In genomic region chr4:12775524-12776216, GRCm38 (mm10) we compare ENCODE assay signal across 12 mouse cellular contexts.
DNase-seq lines count a peak whose midpoint lies in the region; ATAC-seq lines count a peak whose summit lies in the region.
"Had no signal": no experiment of that assay in that cellular context is flagged by ENCODE, and none has a peak within 500 bp of the region (broad histone marks: within the 10 kb centered on the region; RNA-seq: fewer than 3 reads in every experiment).

No protein-coding gene starts in this region.

- no peak overlapping the region for H3K4me3 ChIP-seq in kidney, embryonic 14.5 days (ENCODE audit: low read length)
- no peak overlapping the region for H3K4me3 ChIP-seq in hindbrain, embryonic 11.5 days (ENCODE audit: low read depth, low read length)
- H3K4me3 ChIP-seq in midbrain, embryonic 15.5 days: no peak overlapping the region
- H3K4me3 ChIP-seq: heart, embryonic 15.5 days had no signal

- H3K9me3 ChIP-seq in kidney, embryonic 14.5 days (ENCODE audit: control insufficient read depth, low read length): no peaks in the 10 kb centered on the region
- no peaks in the 10 kb centered on the region for H3K9me3 ChIP-seq in hindbrain, embryonic 11.5 days (ENCODE audit: control insufficient read depth, low read length)
- H3K9me3 ChIP-seq in midbrain, embryonic 15.5 days: no peaks in the 10 kb centered on the region
- H3K9me3 ChIP-seq: heart, embryonic 15.5 days had no signal

- H3K36me3 ChIP-seq in kidney, embryonic 14.5 days (ENCODE audit: control insufficient read depth, insufficient read depth, low read length): no peaks in the 10 kb centered on the region
- no peaks in the 10 kb centered on the region for H3K36me3 ChIP-seq in hindbrain, embryonic 11.5 days (ENCODE audit: control insufficient read depth, insufficient read depth, low read length)
- no peaks in the 10 kb centered on the region for H3K36me3 ChIP-seq in midbrain, embryonic 15.5 days (replicated peaks)
- H3K36me3 ChIP-seq: heart, embryonic 15.5 days had no signal

- DNase-seq in kidney, postnatal 36 days: no peak
- DNase-seq in embryo, embryonic 10 days (ENCODE audit: low spot score): peak; percentile 53
- peak; percentile 45 for DNase-seq in hindbrain, embryonic 11.5 days (ENCODE audit: low spot score)
- no peak for DNase-seq in left cerebral cortex, postnatal 25 days (ENCODE audit: low spot score in 2 of 2)
- no peak for DNase-seq in cerebellum, postnatal 10 days
- DNase-seq in left cerebral cortex, postnatal 10 days (ENCODE audit: extremely low spot score in 1 of 2, low spot score in 2 of 2): no peak
- DNase-seq: kidney, postnatal 14 days; liver; right cerebral cortex, adult 18-20 months had no signal

- no peak overlapping the region for H3K9ac ChIP-seq in kidney, embryonic 14.5 days (ENCODE audit: low read depth, low read length)
- no peak overlapping the region for H3K9ac ChIP-seq in hindbrain, embryonic 11.5 days (ENCODE audit: low read depth, low read length)
- no peak overlapping the region for H3K9ac ChIP-seq in midbrain, embryonic 15.5 days
- H3K9ac ChIP-seq: heart, embryonic 15.5 days had no signal

- intact Hi-C loops in left cerebral cortex, postnatal 25 days (cut with DNase I): no loop called here
- intact Hi-C loops in left cerebral cortex, postnatal 10 days (cut with DNase I): no loop called here

- H3K4me1 ChIP-seq in kidney, embryonic 14.5 days (ENCODE audit: control insufficient read depth, insufficient read depth, low read length): peaks cover 3% of the 10 kb centered on the region; the same call in 1 of the 2 replicates
- no peaks in the 10 kb centered on the region for H3K4me1 ChIP-seq in hindbrain, embryonic 11.5 days (replicated peaks; ENCODE audit: control insufficient read depth, insufficient read depth, low read length)
- H3K4me1 ChIP-seq in midbrain, embryonic 15.5 days: peaks cover 18% of the 10 kb centered on the region
- H3K4me1 ChIP-seq: heart, embryonic 15.5 days had no signal

- no peaks in the 10 kb centered on the region for H3K27me3 ChIP-seq in kidney, embryonic 14.5 days (ENCODE audit: control insufficient read depth, insufficient read depth, low read length)
- no peaks in the 10 kb centered on the region for H3K27me3 ChIP-seq in hindbrain, embryonic 11.5 days (ENCODE audit: control insufficient read depth, insufficient read depth, low read length)
- no peaks in the 10 kb centered on the region for H3K27me3 ChIP-seq in midbrain, embryonic 15.5 days (replicated peaks)
- H3K27me3 ChIP-seq: heart, embryonic 15.5 days had no signal

- 49% methylated on average over 3 of the region's 3 CpGs for WGBS in kidney, embryonic 14.5 days
- 60% methylated on average over 3 of the region's 3 CpGs for WGBS in hindbrain, embryonic 11.5 days
- WGBS in midbrain, embryonic 15.5 days: 36% methylated on average over 3 of the region's 3 CpGs

- peak; percentile 57; the same call in 1 of the 2 replicates for ATAC-seq in kidney, embryonic 14.5 days (ENCODE audit: low FRiP score, low TSS enrichment)
- peak; percentile 37; the same call in 1 of the 2 replicates for ATAC-seq in hindbrain, embryonic 11.5 days (ENCODE audit: low FRiP score)
- peak; percentile 55; the same call in 1 of the 2 replicates for ATAC-seq in midbrain, embryonic 15.5 days (replicated peaks)

- H3K4me2 ChIP-seq in kidney, embryonic 14.5 days (replicated peaks; ENCODE audit: low read depth, low read length): no peak overlapping the region
- H3K4me2 ChIP-seq in hindbrain, embryonic 11.5 days (replicated peaks; ENCODE audit: low read depth, low read length): no peak overlapping the region
- H3K4me2 ChIP-seq in midbrain, embryonic 15.5 days: no peak overlapping the region
- H3K4me2 ChIP-seq: heart, embryonic 15.5 days had no signal

- H3K27ac ChIP-seq in kidney, embryonic 14.5 days (ENCODE audit: low read depth, low read length): no peak overlapping the region
- H3K27ac ChIP-seq in hindbrain, embryonic 11.5 days (ENCODE audit: low read depth, low read length): 0 out of 2 replicates have a peak overlapping the region, but pooled peaks have one; percentile 24
- peak overlapping the region; percentile 55; the same call in 1 of the 2 replicates for H3K27ac ChIP-seq in midbrain, embryonic 15.5 days
- H3K27ac ChIP-seq: heart, embryonic 15.5 days had no signal

Comparison
In these comparisons a context has a peak if more than half of its experiments do, and no peak if none do; other contexts are left out.
1. DNase-seq: peak in embryo, embryonic 10 days (single experiment) and hindbrain, embryonic 11.5 days (single experiment); none in kidney, postnatal 36 days (0 of 2), left cerebral cortex, postnatal 25 days (0 of 2), cerebellum, postnatal 10 days (0 of 2) and left cerebral cortex, postnatal 10 days (0 of 2).
2. Peak in every context shown above with its lines, with median percentiles within 50 percentile points of each other: ATAC-seq.